Mouse (Mus musculus) embryonic fibroblast, embryonic 13.5 days (primary cell): ENCODE measurements around the gene Mmgt2.

Experiments
- CTCF ChIP-seq: IDR thresholded peaks from 2 replicates; pipeline ENCODE4 v1.5.1; 2011; ENCODE audit warnings: mild to moderate bottlenecking, control low read depth, low read length, moderate library complexity, borderline replicate concordance; ENCODE audit not compliant: insufficient read depth
- POLR2A ChIP-seq: IDR thresholded peaks from 2 replicates; pipeline ENCODE4 v1.6.1; 2011; ENCODE audit warnings: low read depth, mild to moderate bottlenecking, control low read depth, low read length, moderate library complexity

DNA sequence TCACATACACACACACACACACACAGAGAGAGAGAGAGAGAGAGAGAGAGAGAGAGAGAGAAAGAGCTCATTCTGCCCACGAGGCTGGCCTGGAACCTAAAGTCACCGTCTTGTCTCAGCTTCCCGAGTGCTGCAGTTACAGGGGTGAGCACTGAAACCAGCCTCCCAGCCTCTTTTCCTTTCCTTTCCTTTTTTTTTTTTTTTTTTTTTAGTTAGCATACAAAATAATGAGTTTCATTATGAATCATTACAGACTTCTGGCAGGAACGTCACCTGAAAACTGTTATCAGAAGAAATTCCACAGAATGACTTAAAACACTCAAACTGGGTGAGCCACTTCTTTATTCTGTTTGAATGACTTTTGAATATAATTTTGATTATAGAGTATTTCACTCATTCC is 31.5 kb downstream of the Mmgt2 start:
- TF ChIP-seq CTCF (no peak), POLR2A (no peak)
